In the genomic region with DNA sequence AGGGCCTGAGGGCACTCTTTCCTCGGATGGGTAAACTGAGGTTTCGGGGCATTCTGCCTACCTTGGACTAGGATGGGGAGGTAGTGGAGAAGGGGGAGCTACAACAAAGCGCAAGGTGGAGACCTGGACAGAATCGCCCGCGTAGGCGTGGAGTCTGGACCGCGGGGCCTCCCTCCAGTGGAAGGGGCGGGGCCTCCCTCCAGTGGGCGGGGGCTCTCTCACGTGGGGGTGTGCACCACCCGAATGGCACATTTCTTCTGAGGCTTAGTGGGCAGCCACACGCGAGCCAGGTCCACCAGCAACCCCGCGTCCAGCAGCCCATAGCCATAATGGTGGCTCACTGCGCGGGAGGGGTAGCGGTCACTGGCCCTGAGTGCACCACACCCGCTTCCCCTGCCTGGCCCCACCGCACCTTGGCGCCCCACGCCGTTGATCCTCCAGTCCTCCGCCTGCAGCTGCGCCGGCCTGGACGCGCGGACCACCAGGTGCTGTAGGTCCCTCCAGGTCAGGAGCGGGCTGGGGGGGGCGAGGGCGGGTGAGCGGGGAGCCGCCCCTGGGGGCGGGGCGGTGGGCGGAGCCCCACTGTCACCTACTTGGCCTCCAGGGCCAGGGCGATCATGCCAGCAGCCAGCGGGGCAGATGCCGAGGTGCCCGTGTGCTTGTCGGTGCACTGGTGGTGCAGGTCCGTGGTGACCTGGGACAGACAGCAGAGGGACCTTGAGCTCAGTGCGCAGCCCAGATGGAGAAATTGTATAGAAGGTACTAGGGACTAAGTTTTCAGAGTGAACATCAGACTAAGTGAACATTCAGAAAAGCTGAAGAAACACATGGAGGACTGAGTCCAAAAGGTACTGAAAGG, we compare ENCODE assay signal across 8 mouse cellular contexts. TPM values are rescaled to one million over a fixed set of nuclear protein-coding genes. Genes with fewer than 3 reads are reported as not detected.
DNase-seq lines count a peak whose midpoint lies in the region; ATAC-seq lines count a peak whose summit lies in the region.

No protein-coding gene starts in this region.

- WGBS in embryonic facial prominence, embryonic 13.5 days, result under 1% methylated on average over 46 of the region's 46 CpGs
- under 1% methylated on average over 46 of the region's 46 CpGs for WGBS in heart, embryonic 12.5 days
- WGBS in kidney, embryonic 14.5 days, result 2% methylated on average over 45 of the region's 46 CpGs

- no peak overlapping the region for H3K27ac ChIP-seq in embryonic facial prominence, embryonic 13.5 days
- H3K27ac ChIP-seq in heart, embryonic 12.5 days (ENCODE audit: poor library complexity, severe bottlenecking), result no peak overlapping the region
- H3K27ac ChIP-seq in kidney, embryonic 14.5 days (ENCODE audit: low read depth, low read length), result no peak overlapping the region; the same call in 1 of the 2 replicates

- ATAC-seq in embryonic facial prominence, embryonic 13.5 days (ENCODE audit: insufficient number of reproducible peaks, insufficient read depth, low FRiP score, low TSS enrichment, low read depth), result peak; percentile 33; the same call in 1 of the 2 replicates
- peak; percentile 80 for ATAC-seq in heart, embryonic 12.5 days (ENCODE audit: insufficient number of reproducible peaks, low FRiP score)
- peak; percentile 53 for ATAC-seq in kidney, embryonic 14.5 days (ENCODE audit: low FRiP score, low TSS enrichment)

- H3K36me3 ChIP-seq in embryonic facial prominence, embryonic 13.5 days, result peaks cover 6% of the 10 kb centered on the region; the same call in 1 of the 2 replicates
- peaks cover 4% of the 10 kb centered on the region for H3K36me3 ChIP-seq in heart, embryonic 12.5 days
- H3K36me3 ChIP-seq in kidney, embryonic 14.5 days (ENCODE audit: control insufficient read depth, insufficient read depth, low read length), result 0 out of 2 replicates have a peak, but pooled peaks cover 4% of the 10 kb centered on the region

- H3K4me2 ChIP-seq in embryonic facial prominence, embryonic 13.5 days, result peak overlapping the region; percentile 98
- peak overlapping the region; percentile 96 for H3K4me2 ChIP-seq in heart, embryonic 12.5 days
- peak overlapping the region; percentile 97 for H3K4me2 ChIP-seq in kidney, embryonic 14.5 days (replicated peaks; ENCODE audit: low read depth, low read length)

- H3K4me3 ChIP-seq in embryonic facial prominence, embryonic 13.5 days, result peak overlapping the region; percentile 62
- H3K4me3 ChIP-seq in heart, embryonic 12.5 days, result peak overlapping the region; percentile 65
- peak overlapping the region; percentile 56 for H3K4me3 ChIP-seq in kidney, embryonic 14.5 days (ENCODE audit: low read length)

- peak overlapping the region; percentile 72 for H3K9ac ChIP-seq in embryonic facial prominence, embryonic 13.5 days
- peak overlapping the region; percentile 72 for H3K9ac ChIP-seq in heart, embryonic 12.5 days
- H3K9ac ChIP-seq in kidney, embryonic 14.5 days (ENCODE audit: low read depth, low read length), result peak overlapping the region; percentile 66

- no peaks in the 10 kb centered on the region for H3K9me3 ChIP-seq in embryonic facial prominence, embryonic 13.5 days
- no peaks in the 10 kb centered on the region for H3K9me3 ChIP-seq in heart, embryonic 12.5 days (replicated peaks)
- no peaks in the 10 kb centered on the region for H3K9me3 ChIP-seq in kidney, embryonic 14.5 days (ENCODE audit: control insufficient read depth, low read length)

- H3K27me3 ChIP-seq in embryonic facial prominence, embryonic 13.5 days, result 0 out of 2 replicates have a peak, but pooled peaks cover 4% of the 10 kb centered on the region
- peaks cover 31% of the 10 kb centered on the region for H3K27me3 ChIP-seq in heart, embryonic 12.5 days (replicated peaks)
- H3K27me3 ChIP-seq in kidney, embryonic 14.5 days (ENCODE audit: control insufficient read depth, insufficient read depth, low read length), result no peaks in the 10 kb centered on the region

- peak; percentile 89 for DNase-seq in A20 (ENCODE audit: low read depth, low spot score)
- DNase-seq in adrenal gland, adult 2 months, result peak; percentile 89
- DNase-seq in lung, postnatal 14 days, result peak; percentile 80
- peak; percentile 76 for DNase-seq in ovary, postnatal 36 days (ENCODE audit: low spot score)
- DNase-seq in urinary bladder, postnatal 25 days (ENCODE audit: low spot score), result peak; percentile 87

- H3K4me1 ChIP-seq in embryonic facial prominence, embryonic 13.5 days, result peaks cover 36% of the 10 kb centered on the region
- H3K4me1 ChIP-seq in heart, embryonic 12.5 days (replicated peaks), result peaks cover 26% of the 10 kb centered on the region
- H3K4me1 ChIP-seq in kidney, embryonic 14.5 days (ENCODE audit: control insufficient read depth, insufficient read depth, low read length), result peaks cover 18% of the 10 kb centered on the region

RNA-seq across cellular contexts. Expression of gene 2310011J03Rik, which starts 3.2 kb away (rescaled TPM):
- 10 to 100 TPM; 21.6 to 32.5 TPM for total RNA-seq in adrenal gland, adult 2 months (2021)
- polyA plus RNA-seq in adrenal gland, adult 2 months (2012; rRNA removed), result 57.0 and 61.7 TPM in 2 replicates
- polyA plus RNA-seq in embryonic facial prominence, embryonic 13.5 days (2015; fragmentation: Nextera tagmentation; extraction: Ambion mirVana), result 49.3 and 57.9 TPM in 2 replicates
- 32.7 and 32.8 TPM in 2 replicates for polyA plus RNA-seq in heart, embryonic 12.5 days (2016; fragmentation: Nextera tagmentation; extraction: Ambion mirVana)
- 36.1 and 40.5 TPM in 2 replicates for polyA plus RNA-seq in kidney, embryonic 14.5 days (2014; fragmentation: Nextera tagmentation; extraction: Ambion mirVana)

RNA-seq across cellular contexts. Expression of gene Pcsk4, which starts 5.8 kb away (rescaled TPM):
- total RNA-seq in adrenal gland, adult 2 months (2021), result 1 to 10 TPM; 1.8 to 3.4 TPM
- polyA plus RNA-seq in adrenal gland, adult 2 months (2012; rRNA removed), result 15.9 and 19.6 TPM in 2 replicates
- polyA plus RNA-seq in embryonic facial prominence, embryonic 13.5 days (2015; fragmentation: Nextera tagmentation; extraction: Ambion mirVana), result 4.4 and 4.9 TPM in 2 replicates
- polyA plus RNA-seq in heart, embryonic 12.5 days (2016; fragmentation: Nextera tagmentation; extraction: Ambion mirVana), result 1.0 and 1.5 TPM in 2 replicates
- 6.2 and 8.1 TPM in 2 replicates for polyA plus RNA-seq in kidney, embryonic 14.5 days (2014; fragmentation: Nextera tagmentation; extraction: Ambion mirVana)

RNA-seq across cellular contexts. Expression of gene Reep6, which starts 6.3 kb away (rescaled TPM):
- 10 to 100 TPM; 11.1 to 15.6 TPM for total RNA-seq in adrenal gland, adult 2 months (2021)
- polyA plus RNA-seq in adrenal gland, adult 2 months (2012; rRNA removed), result 11.3 and 15.7 TPM in 2 replicates
- polyA plus RNA-seq in embryonic facial prominence, embryonic 13.5 days (2015; fragmentation: Nextera tagmentation; extraction: Ambion mirVana), result 6.0 and 6.3 TPM in 2 replicates
- 3.1 and 3.7 TPM in 2 replicates for polyA plus RNA-seq in heart, embryonic 12.5 days (2016; fragmentation: Nextera tagmentation; extraction: Ambion mirVana)
- 5.6 and 7.1 TPM in 2 replicates for polyA plus RNA-seq in kidney, embryonic 14.5 days (2014; fragmentation: Nextera tagmentation; extraction: Ambion mirVana)

RNA-seq across cellular contexts. Expression of gene Adamtsl5, which starts 24.7 kb away (rescaled TPM):
- 10 to 100 TPM in 1 of 2 experiments, 1 to 10 TPM in 1; 8.0 to 10.3 TPM for total RNA-seq in adrenal gland, adult 2 months (2021)
- 35.1 and 41.5 TPM in 2 replicates for polyA plus RNA-seq in adrenal gland, adult 2 months (2012; rRNA removed)
- polyA plus RNA-seq in embryonic facial prominence, embryonic 13.5 days (2015; fragmentation: Nextera tagmentation; extraction: Ambion mirVana), result 3.2 and 4.3 TPM in 2 replicates
- 5.3 and 6.7 TPM in 2 replicates for polyA plus RNA-seq in heart, embryonic 12.5 days (2016; fragmentation: Nextera tagmentation; extraction: Ambion mirVana)
- 1.2 and 2.7 TPM in 2 replicates for polyA plus RNA-seq in kidney, embryonic 14.5 days (2014; fragmentation: Nextera tagmentation; extraction: Ambion mirVana)

RNA-seq across cellular contexts. Expression of gene Apc2, which starts 27.7 kb away (rescaled TPM):
- total RNA-seq in adrenal gland, adult 2 months (2021), result 1 to 10 TPM in 1 of 2 experiments, under 1 TPM in 1; 0.72 to 3.0 TPM
- 2.5 and 4.0 TPM in 2 replicates for polyA plus RNA-seq in adrenal gland, adult 2 months (2012; rRNA removed)
- polyA plus RNA-seq in embryonic facial prominence, embryonic 13.5 days (2015; fragmentation: Nextera tagmentation; extraction: Ambion mirVana), result 9.3 and 9.4 TPM in 2 replicates
- polyA plus RNA-seq in heart, embryonic 12.5 days (2016; fragmentation: Nextera tagmentation; extraction: Ambion mirVana), result 0.89 and 1.4 TPM in 2 replicates
- polyA plus RNA-seq in kidney, embryonic 14.5 days (2014; fragmentation: Nextera tagmentation; extraction: Ambion mirVana), result 1.0 and 1.4 TPM in 2 replicates
